Mouse (Mus musculus) kidney, postnatal 10 days (tissue): ENCODE results near the gene Noc4l.

Experiments used
- DNase-seq: peaks from one replicate; pipeline ENCODE4 v3.0.0; 2021; ENCODE audit warnings: mixed read lengths

The Noc4l gene

DNA sequence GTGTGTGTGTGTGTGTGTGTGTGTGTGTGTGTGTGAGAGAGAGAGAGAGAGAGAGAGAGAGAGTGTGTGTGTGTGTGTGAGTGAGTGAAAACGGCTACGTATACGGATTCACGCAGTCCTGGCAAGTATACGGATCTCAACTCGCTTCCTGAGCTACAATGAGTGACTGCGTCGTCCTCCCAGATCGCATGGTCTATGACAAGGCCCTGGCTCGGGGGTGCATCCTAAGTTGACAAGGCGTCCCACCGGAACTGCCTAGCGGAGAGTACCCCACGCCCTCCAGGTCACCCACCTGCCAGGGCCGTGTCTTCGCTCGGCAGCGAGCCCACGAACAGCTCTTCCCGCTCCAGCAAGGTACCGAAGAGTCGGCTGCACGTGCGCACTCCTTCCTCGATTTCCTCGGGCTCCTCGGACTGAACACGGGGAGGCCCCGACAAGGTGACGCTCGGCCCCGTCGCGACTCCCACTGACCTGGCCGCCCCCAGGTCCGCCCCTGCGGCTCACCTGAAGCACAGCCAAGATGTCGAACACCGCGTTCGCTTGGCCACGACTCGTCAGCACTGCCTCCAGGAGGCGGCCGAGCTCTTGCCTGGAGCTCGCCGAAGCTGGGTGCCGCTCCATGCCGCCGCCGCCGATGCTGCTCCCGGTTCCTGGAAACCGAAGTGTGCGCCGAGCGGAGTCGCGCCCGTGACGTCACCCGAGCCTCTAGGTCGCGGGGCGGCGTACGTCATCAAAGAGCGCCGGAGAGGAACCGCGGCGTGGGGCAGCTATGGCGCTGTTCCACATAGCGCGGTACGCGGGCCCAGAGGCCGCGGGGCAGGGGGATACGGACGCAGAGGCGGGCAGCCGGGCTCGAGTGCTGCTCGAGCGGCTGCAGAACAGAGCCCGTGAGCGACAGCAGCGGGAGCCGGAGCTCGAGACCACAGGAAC, at the start of gene Noc4l, which contains the start of gene Ddx51:
Gene Noc4l, minus strand, starts transcription at position 699 of the 930 bp plus-strand sequence.
Gene Ddx51, plus strand, starts transcription at position 733 of the 930 bp plus-strand sequence.
- DNase-seq: peak; percentile 99

DNA sequence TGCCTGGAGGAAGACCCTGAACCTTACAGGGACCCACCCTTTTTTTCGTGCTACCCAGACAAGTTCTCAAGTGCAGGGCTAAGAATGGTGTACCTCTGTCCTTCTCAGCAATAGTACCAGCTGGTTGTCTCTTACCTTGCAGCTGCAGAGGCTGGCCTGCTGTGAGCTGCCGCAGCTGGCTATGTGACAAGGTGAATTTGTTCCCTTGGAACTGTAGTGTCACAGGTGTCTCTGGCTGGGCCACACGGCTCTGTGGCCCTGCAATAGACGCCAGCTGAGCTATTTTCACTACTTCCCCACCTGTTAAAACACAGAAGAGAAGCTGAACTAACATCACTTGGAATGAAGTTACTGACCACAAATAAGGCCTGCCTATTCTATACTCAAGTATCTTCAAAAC, 45.4 kb upstream of the Noc4l start:
- no peak for DNase-seq

DNA sequence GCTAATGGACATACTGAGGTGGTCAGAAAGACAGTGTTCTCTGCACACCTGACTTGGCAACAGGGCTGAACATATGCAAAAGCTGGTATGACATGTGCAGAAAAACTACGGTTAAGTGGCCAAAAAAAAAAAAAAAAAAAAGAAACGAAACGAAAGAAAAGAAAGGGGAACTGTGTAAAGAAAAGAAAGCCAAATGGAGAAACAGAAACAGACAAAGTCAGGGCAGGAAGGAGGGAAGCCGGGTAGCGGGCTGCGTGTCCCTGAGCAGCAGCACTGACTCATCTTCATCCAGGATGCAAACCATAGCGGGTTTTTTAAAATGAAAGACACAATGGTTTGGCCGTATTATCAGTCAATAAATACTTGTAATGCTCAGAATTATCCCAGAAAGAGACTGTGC, 28.8 kb upstream of the Noc4l start:
- DNase-seq: no peak

DNA sequence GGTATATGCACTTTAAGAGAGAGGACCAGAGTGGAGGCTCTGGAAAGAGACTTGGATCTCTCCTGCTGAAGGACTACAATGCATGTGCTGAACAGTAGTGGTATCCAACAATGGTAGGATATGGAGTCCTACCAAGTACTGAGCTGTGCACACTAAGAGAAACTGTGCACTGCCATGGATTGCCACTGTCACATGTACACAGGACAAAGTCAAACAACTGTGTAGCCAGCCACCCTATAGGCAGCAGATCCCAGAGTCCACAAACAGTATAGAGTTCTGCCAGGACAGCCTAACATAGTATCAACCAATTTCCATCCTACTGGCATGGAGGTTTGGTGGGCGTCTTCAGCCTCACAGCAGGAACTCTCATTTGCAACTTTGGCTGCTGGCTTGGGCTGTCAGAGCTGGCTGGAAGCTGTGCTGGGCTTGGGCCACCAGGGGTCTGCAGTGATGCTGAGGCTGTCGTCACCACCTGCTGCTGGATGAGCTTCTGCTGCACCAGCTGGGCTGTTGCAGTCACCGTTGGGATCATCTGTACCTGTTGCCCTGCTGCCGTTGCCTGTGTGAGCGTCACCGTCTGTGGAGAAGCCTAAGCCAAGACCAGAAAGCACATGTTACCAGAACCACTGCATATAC, 12.4 kb upstream of the Noc4l start:
- DNase-seq: no peak

DNA sequence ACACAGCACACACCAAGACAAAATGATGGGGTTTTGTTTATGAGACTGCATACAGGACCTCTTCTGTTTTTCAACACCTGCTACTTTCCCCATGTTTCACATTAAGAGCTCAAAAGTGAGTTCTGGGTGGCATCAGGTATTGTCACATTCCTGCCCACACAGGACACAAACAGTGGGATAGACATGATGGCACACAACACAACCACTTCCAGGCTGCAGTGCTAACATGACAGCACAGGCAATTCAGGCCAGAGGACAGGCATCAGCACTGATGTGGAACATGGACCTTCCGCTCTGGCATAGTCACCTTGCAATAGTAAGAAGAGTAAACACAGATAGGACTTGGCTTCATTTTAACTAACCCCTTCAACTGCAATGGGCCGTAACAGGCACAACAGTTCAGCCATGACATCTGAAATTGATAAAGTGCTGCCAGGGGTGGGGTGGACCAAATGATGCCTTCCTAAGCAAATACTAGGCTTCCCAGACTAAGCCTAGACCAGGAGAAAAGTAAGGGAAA, 11.6 kb upstream of the Noc4l start:
- no peak for DNase-seq

DNA sequence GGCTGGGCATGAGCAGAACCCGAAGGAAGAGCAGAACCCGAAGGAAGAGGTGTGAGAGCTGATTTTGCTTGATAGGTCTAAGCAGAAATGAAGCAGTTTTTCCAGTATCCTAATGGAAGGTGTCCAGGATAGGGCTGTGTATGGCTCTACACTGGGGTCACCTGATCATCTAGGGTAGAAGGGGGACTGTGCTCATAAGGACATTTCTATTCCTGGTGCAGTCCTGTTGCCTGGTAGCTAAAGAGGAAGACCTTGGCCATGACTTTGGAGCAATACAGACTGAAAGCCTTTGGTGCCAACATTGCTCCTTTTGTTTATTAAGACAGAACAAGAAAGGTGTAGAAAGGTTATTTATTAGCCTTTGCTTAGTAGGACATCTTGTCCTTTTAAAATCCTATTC, 10.8 kb upstream of the Noc4l start:
- DNase-seq: no peak

DNA sequence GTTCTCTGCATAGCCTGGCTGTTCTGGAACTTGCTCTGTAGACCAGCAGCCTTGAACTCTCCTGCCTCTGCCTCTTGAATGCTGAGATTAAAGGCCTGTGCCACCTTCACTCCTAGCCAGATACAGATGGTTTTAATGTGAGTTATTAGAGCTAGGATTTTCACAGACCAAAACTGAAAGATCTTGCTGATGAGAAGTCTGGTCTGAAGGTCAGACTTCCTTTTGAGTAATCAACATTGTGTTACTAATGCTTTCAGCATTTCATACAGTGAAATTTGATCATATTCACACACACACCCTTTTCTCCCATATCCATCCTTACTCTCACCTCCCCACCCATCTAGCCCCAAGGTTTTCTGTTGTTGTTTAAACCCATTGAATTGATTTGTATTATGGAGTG, 6.5 kb upstream of the Noc4l start:
- DNase-seq: no peak

DNA sequence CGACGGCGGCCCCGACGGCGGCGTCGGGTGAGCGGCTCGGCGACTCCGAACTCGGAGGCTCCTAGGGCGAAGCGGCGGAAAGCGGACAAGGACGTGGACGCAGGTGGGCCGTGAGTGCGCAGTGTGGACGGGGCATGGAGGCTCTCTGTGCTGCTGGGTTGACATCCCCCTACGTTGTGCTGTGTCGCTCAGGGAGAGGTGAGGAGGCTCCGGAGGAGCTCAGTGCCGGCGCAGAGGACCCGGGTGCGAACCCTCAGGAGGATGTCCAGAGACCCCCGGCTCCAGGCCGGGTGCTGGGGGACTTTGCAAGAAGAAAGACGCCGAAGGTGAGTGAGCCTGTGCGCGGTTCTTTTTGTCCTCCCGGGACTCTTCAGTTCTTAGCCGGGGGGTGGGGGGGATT, 469 bp upstream of the Noc4l start:
- no peak for DNase-seq

DNA sequence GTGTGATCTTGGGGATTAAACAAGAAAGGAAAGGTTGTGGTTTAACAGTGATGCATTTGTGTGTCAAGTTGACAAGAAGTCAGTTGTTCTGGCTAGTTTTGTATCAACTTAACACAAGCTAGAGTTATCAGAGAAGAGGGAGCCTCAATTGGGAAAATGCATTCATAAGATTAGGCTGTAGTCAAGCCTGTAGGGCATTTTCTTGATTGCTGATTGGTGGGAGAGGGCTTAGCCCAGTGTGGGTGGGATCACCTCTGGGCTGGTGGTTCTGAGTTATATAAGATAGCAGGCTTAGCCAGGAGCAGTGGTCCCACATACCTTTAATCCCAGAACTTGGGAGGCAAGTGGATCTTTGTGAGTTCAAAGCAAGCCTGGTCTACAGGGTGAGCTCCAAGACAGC, 6.8 kb downstream of the Noc4l start:
- DNase-seq: no peak

DNA sequence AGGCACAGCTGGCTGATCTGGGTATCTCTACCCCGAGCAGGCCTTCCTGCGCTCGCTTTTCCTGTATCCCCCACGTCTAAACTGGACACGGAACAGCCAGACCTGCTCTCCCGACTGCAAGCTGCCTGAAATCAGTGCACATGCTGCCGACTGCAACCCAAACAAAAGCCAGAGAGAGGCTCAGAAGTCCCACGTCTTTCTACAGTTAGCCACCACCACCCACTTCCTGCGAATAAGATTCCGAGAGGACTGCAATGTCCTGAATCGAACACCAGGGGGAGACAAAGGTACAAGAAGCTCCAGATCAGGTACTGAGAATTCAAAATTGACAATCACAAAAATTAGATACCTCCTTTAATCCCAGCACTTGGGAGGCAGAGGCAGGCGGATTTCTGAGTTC, 13.8 kb downstream of the Noc4l start:
- peak; percentile 80 for DNase-seq

DNA sequence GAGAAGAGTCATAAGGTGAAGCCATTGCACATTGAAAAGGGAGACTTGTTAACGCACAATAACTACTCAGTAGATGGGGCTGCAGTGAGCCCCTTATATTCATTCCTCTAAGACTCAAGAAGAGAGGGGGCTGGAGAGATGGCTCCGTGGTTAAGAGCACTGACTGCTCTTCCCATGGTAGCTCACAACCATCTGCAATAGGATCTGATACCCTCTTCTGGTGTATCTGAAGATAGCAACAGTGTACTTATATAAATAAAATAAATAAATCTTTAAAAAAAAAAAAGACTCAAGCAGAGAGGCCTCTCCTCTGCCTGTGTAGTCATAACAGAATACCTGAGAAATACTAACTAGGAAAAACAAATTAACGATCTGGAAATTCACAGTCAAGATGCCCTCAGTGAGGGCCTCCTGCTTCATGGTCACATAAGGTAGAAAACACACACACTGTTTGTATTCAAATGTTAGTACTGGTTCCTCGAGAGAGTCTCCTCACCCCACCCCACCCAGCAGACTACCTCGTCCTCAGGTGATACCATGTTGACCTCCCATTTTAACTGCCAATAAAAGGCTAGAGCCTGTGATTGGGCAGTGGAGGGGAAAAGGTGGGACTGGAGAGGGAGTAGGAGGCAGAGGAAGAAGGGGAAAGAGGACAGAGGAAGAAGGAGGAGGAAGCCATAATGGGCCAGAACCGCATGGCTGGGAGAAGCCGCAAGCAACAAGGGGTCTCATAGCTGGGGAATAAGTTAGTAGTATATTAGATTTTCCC, 14.7 kb downstream of the Noc4l start:
- no peak for DNase-seq

DNA sequence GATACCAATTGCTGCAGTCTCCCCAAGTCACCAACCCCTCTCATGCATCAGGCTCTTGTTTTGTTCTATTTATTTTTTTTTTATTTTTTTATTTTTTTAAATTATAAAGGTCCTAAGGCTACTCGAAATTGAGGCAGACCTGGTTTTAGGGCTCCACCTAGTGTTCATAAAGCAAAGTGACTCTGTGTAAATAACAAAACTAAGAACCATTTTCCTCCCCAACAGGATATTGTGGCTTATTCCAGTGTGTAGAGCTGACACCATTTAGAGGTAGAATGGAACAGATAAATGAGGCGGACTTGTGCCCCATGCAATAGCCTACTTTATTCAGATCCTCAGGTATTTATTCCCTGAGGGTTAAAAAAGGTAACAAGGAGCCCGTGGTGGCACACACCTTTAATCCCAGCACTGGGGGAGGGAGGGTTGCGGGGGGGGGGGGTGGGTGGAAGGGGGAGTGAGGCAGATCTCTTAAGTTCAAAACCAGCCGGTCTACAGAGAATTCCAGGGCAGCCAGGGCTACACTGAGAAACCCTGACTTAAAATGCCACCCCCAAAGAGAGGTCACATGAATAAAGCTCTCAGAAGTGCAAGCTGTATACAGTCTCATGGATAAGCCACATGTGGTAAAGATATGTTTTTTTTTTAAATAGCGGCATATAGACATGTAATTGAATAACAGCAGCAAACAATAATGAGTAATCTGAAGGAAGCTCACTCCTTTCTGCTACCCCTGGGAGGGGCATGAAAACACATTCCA, 17.1 kb downstream of the Noc4l start:
- no peak for DNase-seq

DNA sequence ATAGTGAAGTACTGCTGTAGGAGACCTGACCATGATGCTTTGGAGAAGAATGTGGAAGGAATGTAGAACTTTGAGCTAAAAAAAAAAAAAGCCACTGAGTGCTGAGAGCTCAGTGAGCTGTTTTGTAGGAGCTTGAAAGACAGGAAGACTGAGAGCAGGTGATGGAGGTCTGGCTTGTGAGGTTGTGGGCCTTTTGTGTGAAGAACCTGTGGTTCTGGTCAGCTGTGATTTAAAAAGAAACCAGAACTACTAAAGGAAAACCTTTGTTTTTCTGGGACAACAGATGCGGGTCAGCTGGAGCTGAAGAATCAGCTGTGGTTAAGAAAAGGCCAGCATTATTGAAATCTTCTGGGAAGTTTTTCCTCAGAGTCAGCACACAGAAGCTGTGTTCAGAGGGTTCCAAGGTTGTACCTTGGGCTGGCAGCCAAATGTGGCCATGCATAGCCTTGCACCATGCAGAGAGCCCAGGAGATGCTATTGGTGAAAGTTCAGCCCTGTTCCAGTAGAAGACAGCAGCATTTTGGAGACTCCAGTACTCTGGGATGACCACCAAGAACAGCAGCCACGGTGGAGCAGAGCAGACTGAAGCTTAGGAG, 23.6 kb downstream of the Noc4l start:
- peak; percentile 72 for DNase-seq

DNA sequence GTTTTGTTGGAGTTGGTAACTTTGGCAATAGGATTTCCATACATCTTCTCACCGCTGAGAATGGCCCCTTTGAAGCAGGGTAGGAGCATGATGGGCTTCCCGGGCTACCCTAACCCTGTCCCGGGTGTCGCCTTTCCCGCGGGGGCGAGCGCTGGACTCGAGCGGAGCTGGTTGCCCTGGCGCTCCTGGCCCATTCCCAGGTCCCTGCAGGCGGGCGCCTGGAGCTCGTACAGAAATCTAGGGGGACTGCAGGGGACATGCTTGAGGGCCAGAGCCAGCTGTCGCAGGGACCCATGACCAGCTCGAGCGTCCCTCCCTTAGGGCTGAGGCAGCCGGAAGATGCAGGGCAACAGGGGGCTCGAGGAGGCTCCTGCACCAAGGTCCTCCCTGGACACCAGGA, 25.1 kb downstream of the Noc4l start:
- no peak for DNase-seq

DNA sequence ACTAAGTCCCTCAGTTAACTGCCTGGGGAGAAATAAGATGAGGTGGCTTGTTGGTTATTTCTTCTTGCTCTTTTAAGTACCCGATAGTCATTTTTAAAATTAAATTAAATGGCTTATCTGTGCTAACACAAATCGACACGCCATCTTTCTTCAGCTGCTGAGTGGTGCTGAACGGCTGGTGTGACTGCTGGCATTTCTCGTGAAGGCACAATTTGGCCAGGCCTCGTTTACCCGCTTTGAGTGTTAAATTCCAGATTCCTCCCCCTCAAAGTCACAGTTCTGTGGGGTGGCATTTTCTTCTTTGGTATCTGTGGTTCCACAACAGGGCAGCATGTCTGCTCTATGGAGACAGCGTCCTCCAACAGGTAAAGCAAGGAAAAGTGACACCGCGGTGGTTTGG, 25.9 kb downstream of the Noc4l start:
- DNase-seq: no peak

DNA sequence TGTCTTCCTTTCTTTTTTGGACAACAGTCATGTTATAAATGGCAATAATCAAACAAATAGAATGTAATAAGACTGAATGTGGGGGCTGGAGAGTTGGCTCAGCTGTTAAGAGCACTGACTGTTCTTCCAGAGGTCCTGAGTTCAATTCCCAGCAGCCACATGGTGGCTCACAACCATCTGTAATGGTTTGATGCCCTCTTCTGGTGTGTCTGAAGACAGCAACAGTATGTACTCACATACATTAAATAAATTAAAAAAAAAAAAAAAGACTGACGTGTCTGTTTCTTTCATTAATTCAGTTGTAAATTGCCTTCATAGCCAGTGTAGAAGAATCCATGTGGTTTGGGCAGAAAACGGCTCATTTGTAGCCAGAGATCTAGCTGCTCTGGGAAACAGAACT, 28.9 kb downstream of the Noc4l start:
- DNase-seq: no peak

DNA sequence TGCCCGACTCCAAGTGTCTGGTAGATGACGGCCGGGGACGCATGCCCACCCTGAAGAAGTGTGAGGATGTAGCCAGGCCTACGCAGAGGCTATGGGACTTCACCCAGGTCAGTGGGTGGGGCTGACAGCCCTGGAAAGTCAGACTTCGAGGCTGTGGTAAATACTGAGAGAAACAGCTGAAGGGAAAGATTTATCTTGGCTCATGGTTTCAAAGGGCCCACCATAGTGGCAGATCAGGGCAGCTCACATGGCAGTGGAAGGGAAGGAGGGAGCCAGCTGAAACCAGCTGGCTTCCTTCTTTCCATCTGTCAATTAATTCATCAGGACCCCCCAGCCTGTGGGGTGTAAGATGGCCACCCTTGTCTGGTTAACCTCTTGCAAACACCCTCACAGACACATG, 34.0 kb downstream of the Noc4l start:
- no peak for DNase-seq

DNA sequence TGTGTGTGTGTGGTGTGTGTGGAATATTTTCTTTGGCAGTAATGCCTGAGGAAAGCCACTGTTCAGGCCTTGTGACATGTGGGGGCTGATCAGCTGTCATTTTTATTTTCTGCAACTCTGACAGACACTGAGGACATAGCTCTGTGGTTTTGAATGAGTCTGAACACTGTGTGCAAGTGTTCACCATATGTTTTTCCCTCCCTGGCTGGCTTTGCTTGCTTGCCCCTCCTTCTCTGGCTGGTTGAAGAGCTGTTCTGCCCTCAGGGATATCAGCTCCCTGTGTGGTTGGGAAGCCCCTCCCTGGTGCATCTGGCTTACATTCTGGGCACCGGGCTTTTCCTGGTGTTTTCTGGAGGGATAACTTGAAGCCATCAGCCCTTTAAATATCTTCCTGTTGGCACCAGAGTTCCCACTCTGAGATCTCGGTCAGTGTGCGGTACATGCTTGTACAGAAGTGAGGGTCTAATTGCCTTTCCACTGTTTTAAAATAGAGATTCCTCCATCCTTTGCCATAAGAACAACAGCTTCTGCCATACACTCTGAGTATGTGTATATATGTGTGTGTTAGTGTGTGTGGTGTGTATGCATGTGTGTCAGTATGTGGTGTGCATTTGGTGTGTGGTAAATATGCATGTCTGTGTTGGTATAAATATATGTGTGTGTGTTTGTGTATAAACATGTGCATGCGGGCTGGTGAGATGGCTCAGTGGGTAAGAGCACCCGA, 41.6 kb downstream of the Noc4l start:
- no peak for DNase-seq

DNA sequence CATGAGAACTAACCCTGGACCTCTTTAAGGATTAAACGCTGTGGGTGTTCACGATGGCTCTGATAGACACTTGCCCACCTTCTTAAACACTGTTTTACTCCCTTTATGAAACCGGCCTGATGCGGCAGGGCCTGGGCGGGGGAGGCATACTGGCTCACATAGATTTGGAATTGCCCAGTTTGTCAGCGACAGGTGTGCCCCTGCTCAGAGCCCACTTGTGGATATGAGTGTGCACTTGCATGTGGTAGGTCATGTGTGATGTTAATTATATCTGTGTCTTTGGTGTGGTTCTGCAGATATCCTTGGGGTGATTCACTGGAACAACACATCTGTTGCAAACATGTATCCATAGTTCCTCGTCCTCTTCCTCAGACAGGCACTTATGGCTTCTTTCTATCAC, 42.7 kb downstream of the Noc4l start:
- DNase-seq: no peak

DNA sequence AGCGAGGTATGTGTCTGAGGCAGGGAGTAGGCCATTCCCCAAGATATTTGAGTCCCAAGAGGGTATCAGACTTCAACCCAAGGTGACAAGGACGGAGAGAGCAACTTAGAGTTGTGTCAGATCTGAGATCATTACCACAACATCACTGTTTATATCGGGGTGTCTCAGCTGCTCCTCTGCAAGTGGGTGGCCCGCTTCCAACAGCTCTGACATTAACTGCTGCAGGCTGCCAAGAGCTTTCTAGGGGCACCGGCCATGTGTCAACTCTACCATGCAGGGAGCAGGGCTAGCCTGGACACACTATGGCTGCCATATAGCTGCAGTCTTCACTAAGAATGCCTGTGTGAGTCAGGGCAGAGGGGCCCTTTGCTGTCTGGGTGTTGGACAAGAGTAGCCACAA, 43.3 kb downstream of the Noc4l start:
- no peak for DNase-seq

DNA sequence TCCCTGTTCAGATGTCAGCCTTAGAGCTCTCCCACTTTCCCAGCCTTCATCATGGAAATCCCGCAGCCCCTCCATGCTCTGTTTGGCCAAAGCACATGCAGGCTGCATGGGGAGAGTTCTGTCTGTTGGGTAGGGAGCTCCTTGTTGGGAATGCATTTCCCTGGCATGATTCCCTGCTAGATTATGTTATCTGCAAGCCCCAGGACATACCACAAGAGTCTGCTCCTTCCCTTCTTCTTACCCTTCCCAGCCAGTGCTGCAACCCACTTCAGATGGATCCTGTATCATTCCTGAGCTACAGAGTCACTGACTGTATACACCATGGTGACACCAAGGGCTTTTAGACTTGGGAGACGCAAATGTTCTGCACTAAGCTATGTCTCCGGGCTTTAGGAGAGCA, 43.8 kb downstream of the Noc4l start:
- no peak for DNase-seq
